Mouse (Mus musculus) urinary bladder, postnatal 14 days (tissue): ENCODE measurements around the gene Pacrg.

Experiments used
- DNase-seq: peaks from one replicate; pipeline ENCODE4 v3.0.0; 2021; ENCODE audit warnings: low spot score

Gene Pacrg

GRCm38 (mm10) chr17:10452801-10453200, 387.3 kb downstream of the Pacrg start:
- DNase-seq, result no peak

GRCm38 (mm10) chr17:10451306-10452077, 388.6 kb downstream of the Pacrg start:
- DNase-seq, result no peak

- DNase-seq, result no peak
Measured at GRCm38 (mm10) chr17:10449800-10450299, 390.3 kb downstream of the Pacrg start.

GRCm38 (mm10) chr17:10448417-10448816, 391.7 kb downstream of the Pacrg start:
- DNase-seq, result no peak

GRCm38 (mm10) chr17:10441501-10442111, 398.5 kb downstream of the Pacrg start:
- DNase-seq, result no peak

- DNase-seq, result no peak
Measured at GRCm38 (mm10) chr17:10440961-10441360, 399.1 kb downstream of the Pacrg start.

GRCm38 (mm10) chr17:10439815-10440214, 400.3 kb downstream of the Pacrg start:
- no peak for DNase-seq

- no peak for DNase-seq
Measured at GRCm38 (mm10) chr17:10434867-10435266, 405.2 kb downstream of the Pacrg start.

- DNase-seq, result no peak
Measured at GRCm38 (mm10) chr17:10432525-10433180, 407.5 kb downstream of the Pacrg start.

- no peak for DNase-seq
Measured at GRCm38 (mm10) chr17:10431849-10432524, 408.1 kb downstream of the Pacrg start.

GRCm38 (mm10) chr17:10430831-10431230, 409.3 kb downstream of the Pacrg start:
- no peak for DNase-seq

- no peak for DNase-seq
Measured at GRCm38 (mm10) chr17:10429406-10429805, 410.7 kb downstream of the Pacrg start.

GRCm38 (mm10) chr17:10425311-10425710, 414.8 kb downstream of the Pacrg start:
- DNase-seq, result no peak

- no peak for DNase-seq
Measured at GRCm38 (mm10) chr17:10417558-10418253, 422.4 kb downstream of the Pacrg start.

GRCm38 (mm10) chr17:10416995-10417394, 423.1 kb downstream of the Pacrg start:
- DNase-seq, result no peak

GRCm38 (mm10) chr17:10416101-10416500, 424.0 kb downstream of the Pacrg start:
- DNase-seq, result no peak

GRCm38 (mm10) chr17:10414383-10414782, 425.7 kb downstream of the Pacrg start:
- no peak for DNase-seq

- DNase-seq, result no peak
Measured at GRCm38 (mm10) chr17:10413870-10414269, 426.2 kb downstream of the Pacrg start.

- DNase-seq, result no peak
Measured at GRCm38 (mm10) chr17:10410597-10411476, 429.3 kb downstream of the Pacrg start.

- DNase-seq, result no peak
Measured at GRCm38 (mm10) chr17:10408681-10409081, 431.4 kb downstream of the Pacrg start.
